Mouse (Mus musculus) G1E (cell line): ENCODE measurements around the gene Polk.

Experiments
- CTCF ChIP-seq: IDR thresholded peaks from 2 replicates; pipeline ENCODE4 v1.5.1; 2012; ENCODE audit warnings: low read depth, low read length, inconsistent platforms, mixed read lengths
- GATA2 ChIP-seq: IDR thresholded peaks from 2 replicates; pipeline ENCODE4 v1.6.1; 2012; ENCODE audit warnings: low read depth, low read length, inconsistent platforms, borderline replicate concordance
- POLR2AphosphoS5 ChIP-seq: IDR thresholded peaks from 2 replicates; pipeline ENCODE4 v1.6.1; 2012; ENCODE audit warnings: low read depth, low read length, inconsistent platforms; ENCODE audit not compliant: insufficient replicate concordance
- TAL1 ChIP-seq: conservative IDR thresholded peaks from 2 replicates; pipeline ENCODE4 v1.6.1; 2012; ENCODE audit warnings: low read depth, low read length, inconsistent platforms, mixed read lengths

DNA sequence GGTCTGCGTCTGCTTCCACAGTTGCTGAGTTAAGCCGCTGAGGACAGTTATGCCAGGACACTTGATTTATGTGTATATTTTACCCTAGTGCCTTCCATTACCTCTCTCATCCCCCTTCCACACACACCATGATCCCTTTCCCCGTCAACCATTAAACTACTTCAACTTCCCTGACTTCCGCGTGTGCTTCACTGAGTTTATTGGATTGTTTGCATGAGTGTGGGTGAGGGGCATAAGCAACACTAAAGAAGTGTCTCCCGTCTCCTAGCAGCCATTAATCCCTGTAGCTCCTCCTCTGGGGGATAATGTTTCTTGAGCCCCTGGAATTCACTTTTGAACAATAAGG is 28.6 kb upstream of the Polk start:
- no peak for TF ChIP-seq CTCF
- no peak for TF ChIP-seq TAL1
- TF ChIP-seq GATA2 = no peak
- no peak for TF ChIP-seq POLR2AphosphoS5
